Mouse (Mus musculus) liver, adult 2 months (tissue): Measurements from ENCODE around the gene Macrod1.

ENCODE experiments used
- CTCF ChIP-seq: fragments of 200-500 bp; IDR thresholded peaks from 2 replicates; pipeline ENCODE4 v1.5.1; 2011; ENCODE audit warnings: low read depth, low read length, control low read depth
- POLR2A ChIP-seq: fragments of 200-500 bp; IDR thresholded peaks from 2 replicates; pipeline ENCODE4 v1.6.1; 2011; ENCODE audit warnings: low read length, control low read depth; ENCODE audit not compliant: insufficient read depth; ENCODE audit errors: extremely low read depth

GRCm38 (mm10) chr19:7185059-7185458, 128.4 kb downstream of the Macrod1 start:
- TF ChIP-seq POLR2A: no peak
- no peak for TF ChIP-seq CTCF
